Mouse (Mus musculus) kidney, adult 2 months (tissue): ENCODE results near the gene Sh3gl2.

ENCODE experiments used
- CTCF ChIP-seq: fragments of 200-500 bp; conservative IDR thresholded peaks from 2 replicates; pipeline ENCODE4 v1.5.1; 2011; ENCODE audit warnings: low read depth, mild to moderate bottlenecking, control low read depth, low read length, moderate library complexity, mixed read lengths; ENCODE audit not compliant: insufficient read depth, insufficient read length
- POLR2A ChIP-seq: fragments of 200-500 bp; IDR thresholded peaks from one replicate; pipeline ENCODE4 v1.6.1; 2011; ENCODE audit warnings: low read depth, low read length, control low read depth

DNA sequence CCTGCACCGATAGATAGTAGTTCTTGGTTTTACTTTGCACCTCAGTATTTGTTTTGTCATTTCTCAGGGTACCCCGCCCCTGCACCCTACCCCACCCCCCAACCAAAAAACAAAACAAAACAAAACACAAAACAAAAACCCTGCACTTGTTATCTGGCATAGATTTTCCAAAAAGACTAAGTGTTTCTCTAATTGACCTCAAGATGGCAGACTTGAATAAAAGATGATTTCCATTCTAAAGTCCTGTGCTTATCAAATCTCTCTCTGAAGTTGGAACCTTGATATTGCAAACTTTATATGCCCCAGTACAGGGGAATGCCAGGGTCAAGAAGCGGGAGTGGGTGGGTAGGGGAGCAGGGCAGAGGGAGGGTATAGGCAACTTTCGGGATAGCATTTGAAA, 43.8 kb upstream of the Sh3gl2 start:
- TF ChIP-seq CTCF, result no peak
- TF ChIP-seq POLR2A, result no peak
